Mouse (Mus musculus) heart, embryonic 13.5 days (tissue): ENCODE results near the gene Dnase2b. TPM values are rescaled to one million over a fixed set of nuclear protein-coding genes. Genes with fewer than 3 reads are reported as not detected.

Source experiments
- polyA plus RNA-seq: library from polyadenylated mRNA; unstranded; fragments of >200 nt; fragmentation: Nextera tagmentation; extraction: Ambion mirVana; gene quantifications from 2 replicates; pipeline ENCODE4 v1.2.1, GENCODE M21; 2015

Dnase2b gene
- polyA plus RNA-seq, 1 experiment from 2014 or later, result not detected

Other genes starting within 250 kb of the Dnase2b start
- gene Ssx2ip, start 211.0 kb downstream of the Dnase2b start, polyA plus RNA-seq, result 18.7 and 19.3 TPM in 2 replicates
- 9.5 and 10.5 TPM in 2 replicates for gene Ctbs, start 165.8 kb downstream of the Dnase2b start, polyA plus RNA-seq
- 5.3 and 6.3 TPM in 2 replicates for gene Spata1, start 115.8 kb downstream of the Dnase2b start, polyA plus RNA-seq
- 1,560 and 1,674 TPM in 2 replicates for gene Gng5, start 115.8 kb downstream of the Dnase2b start, polyA plus RNA-seq
- 31.6 and 37.8 TPM in 2 replicates for gene Rpf1, start 94.2 kb downstream of the Dnase2b start, polyA plus RNA-seq
- gene Uox, start 45.2 kb downstream of the Dnase2b start, polyA plus RNA-seq, result 0.05 and 0.24 TPM in 2 replicates
- gene 4930503B20Rik, start 35.7 kb upstream of the Dnase2b start, polyA plus RNA-seq, result not detected in 2 replicates
- gene Samd13, start 70.0 kb upstream of the Dnase2b start, polyA plus RNA-seq, result 2.3 and 2.8 TPM in 2 replicates
- gene Prkacb, start 197.4 kb upstream of the Dnase2b start, polyA plus RNA-seq, result 45.1 and 45.2 TPM in 2 replicates
- 1.5 and 1.9 TPM in 2 replicates for gene Ttll7, start 236.8 kb upstream of the Dnase2b start, polyA plus RNA-seq